Mouse (Mus musculus): Measurements from ENCODE around the gene Zdhhc17. TPM values are rescaled to one million over a fixed set of nuclear protein-coding genes. Genes with fewer than 3 reads are reported as not detected.
A peak's percentile ranks its signal among the peaks of the same experiment; 100 is the strongest.

Gene Zdhhc17
- polyA plus RNA-seq, 1 experiment, result 83.2 TPM

- TF ChIP-seq POLR2A (IDR thresholded peaks at IDR 0.05; ENCODE audit: extremely low read depth, insufficient read depth, low read length), result no peak
- TF ChIP-seq CTCF (IDR thresholded peaks at IDR 0.05; ENCODE audit: extremely low read depth, insufficient read depth, low read length), result no peak
- H3K4me1 ChIP-seq (ENCODE audit: control insufficient read depth, insufficient read depth, low read length), result peaks cover 2% of the 10 kb centered on the region; the same call in 1 of the 2 replicates
- H3K4me3 ChIP-seq (ENCODE audit: insufficient read depth, low read length), result peak overlapping the region; percentile 89
- H3K27ac ChIP-seq (ENCODE audit: insufficient read depth, low read length), result peak overlapping the region; percentile 98
These were observed 763 bp downstream of the Zdhhc17 start for GRCm38 (mm10) chr10:111009113-111009640.

DNA sequence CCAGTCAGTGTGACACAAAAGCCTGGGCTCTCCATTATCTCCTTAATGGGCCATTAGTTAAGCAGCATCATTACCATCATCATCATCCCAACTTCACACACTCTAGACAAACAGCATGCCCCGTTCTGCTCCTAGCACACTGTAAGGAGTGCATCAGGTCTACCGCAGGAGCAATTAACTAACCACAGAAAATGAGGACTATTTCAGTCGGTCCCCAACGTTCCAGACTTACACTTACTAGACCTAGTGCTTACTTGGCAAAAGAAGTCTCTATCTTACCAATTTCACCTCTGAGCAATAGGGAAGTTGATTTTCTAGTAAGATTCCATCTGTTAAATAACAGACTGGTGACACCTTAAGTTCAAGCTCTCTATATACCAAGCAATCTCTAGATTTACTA lies 2.3 kb downstream of the Zdhhc17 start:
- no peak for TF ChIP-seq POLR2A (IDR thresholded peaks at IDR 0.05; ENCODE audit: extremely low read depth, insufficient read depth, low read length)
- no peak for TF ChIP-seq CTCF (IDR thresholded peaks at IDR 0.05; ENCODE audit: extremely low read depth, insufficient read depth, low read length)
- Histone ChIP-seq H3K27ac (ENCODE audit: insufficient read depth, low read length) (no peak overlapping the region), H3K4me1 (ENCODE audit: control insufficient read depth, insufficient read depth, low read length) (peaks cover 2% of the 10 kb centered on the region; the same call in 1 of the 2 replicates), H3K4me3 (ENCODE audit: insufficient read depth, low read length) (no peak overlapping the region)

DNA sequence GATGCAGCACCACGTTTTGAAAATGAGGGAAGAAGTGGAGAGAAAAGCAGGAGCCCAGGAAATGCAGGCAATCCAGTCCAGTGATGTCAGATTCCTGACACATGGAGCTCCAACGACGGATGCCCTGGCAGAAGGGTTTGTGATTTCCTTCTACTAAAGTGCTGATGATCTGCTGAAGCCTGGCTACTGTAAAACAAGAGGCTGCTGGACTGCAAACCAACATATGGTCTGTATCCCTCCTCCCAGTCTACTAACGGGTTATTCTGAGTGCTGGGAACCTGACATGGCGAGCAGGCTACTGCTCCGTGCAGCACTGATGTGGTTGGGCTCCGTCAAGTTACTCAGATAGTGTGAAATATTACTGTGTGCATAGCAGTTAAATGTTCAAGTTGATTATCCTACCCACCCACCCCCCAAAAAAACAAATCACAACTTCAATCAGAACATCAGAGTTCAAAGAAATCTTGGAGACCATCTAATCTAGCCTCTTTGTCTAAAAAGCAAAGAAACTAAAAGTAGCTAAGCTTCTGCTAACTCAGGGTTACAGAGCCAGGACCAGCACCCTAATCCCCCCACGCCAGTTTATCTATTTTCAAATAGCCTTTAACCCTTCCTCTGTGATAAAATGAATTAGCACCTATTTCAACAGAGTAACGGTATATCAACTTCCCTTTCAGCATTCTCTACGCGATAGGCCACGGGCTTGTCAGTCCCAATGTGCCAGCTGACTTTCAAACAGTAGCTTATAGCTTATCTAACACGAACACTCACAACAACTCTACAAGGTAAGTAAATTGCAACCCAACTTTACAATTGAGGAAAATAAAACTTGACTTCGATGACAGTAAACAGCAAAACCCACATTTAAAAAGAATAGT lies 4.1 kb downstream of the Zdhhc17 start:
- H3K4me3 ChIP-seq (ENCODE audit: insufficient read depth, low read length), result no peak overlapping the region
- no peak overlapping the region for H3K27ac ChIP-seq (ENCODE audit: insufficient read depth, low read length)
- H3K4me1 ChIP-seq (ENCODE audit: control insufficient read depth, insufficient read depth, low read length), result peaks cover 2% of the 10 kb centered on the region; the same call in 1 of the 2 replicates
- TF ChIP-seq CTCF (IDR thresholded peaks at IDR 0.05; ENCODE audit: extremely low read depth, insufficient read depth, low read length) (no peak), POLR2A (IDR thresholded peaks at IDR 0.05; ENCODE audit: extremely low read depth, insufficient read depth, low read length) (no peak)

DNA sequence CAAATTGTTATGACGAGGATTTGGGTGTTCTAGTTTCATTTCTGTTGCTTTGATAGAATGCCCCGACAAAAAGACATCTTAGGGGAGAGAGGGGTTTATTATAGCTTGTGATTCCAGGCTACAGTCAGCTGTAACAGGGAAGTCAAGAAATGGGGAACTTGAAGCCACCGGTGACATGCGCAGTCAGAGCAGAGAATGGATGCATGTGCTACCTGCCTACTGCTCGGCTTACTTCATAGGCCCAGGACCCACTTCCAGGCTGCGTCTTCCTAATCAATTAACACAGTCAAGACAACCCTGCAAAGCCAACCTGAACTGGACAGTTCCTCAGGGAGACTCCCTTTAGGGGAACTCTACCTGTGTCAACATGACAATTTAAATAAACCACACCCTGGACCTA lies 5.7 kb downstream of the Zdhhc17 start:
- TF ChIP-seq POLR2A (IDR thresholded peaks at IDR 0.05; ENCODE audit: extremely low read depth, insufficient read depth, low read length), result no peak
- TF ChIP-seq CTCF (IDR thresholded peaks at IDR 0.05; ENCODE audit: extremely low read depth, insufficient read depth, low read length), result no peak
- Histone ChIP-seq H3K4me3 (ENCODE audit: insufficient read depth, low read length) (no peak overlapping the region), H3K4me1 (ENCODE audit: control insufficient read depth, insufficient read depth, low read length) (peaks cover 2% of the 10 kb centered on the region; the same call in 1 of the 2 replicates), H3K27ac (ENCODE audit: insufficient read depth, low read length) (no peak overlapping the region)

DNA sequence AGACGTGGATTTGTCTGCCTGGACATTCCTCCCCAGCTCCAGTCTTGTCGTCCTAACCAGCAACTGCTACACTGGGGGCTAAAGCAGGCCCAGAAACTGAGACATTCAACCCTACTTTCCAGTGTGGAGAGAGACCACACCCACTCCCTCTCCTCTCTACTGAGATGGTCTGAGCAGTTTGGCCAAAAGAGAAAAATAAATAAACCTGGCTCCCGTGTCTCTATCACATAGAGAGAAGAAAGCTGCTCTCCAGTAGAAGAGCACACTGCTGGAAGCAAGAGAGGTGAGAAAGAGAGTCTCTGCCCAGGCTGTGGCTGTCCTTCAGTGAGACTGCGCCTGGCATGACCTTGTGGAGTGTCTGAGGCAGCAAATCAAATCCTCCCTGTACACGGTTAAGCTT lies 10.7 kb downstream of the Zdhhc17 start:
- TF ChIP-seq CTCF (IDR thresholded peaks at IDR 0.05; ENCODE audit: extremely low read depth, insufficient read depth, low read length) (no peak), POLR2A (IDR thresholded peaks at IDR 0.05; ENCODE audit: extremely low read depth, insufficient read depth, low read length) (no peak)
- Histone ChIP-seq H3K4me1 (ENCODE audit: control insufficient read depth, insufficient read depth, low read length) (0 out of 2 replicates have a peak, but pooled peaks cover 1% of the 10 kb centered on the region), H3K4me3 (ENCODE audit: insufficient read depth, low read length) (no peak overlapping the region), H3K27ac (ENCODE audit: insufficient read depth, low read length) (no peak overlapping the region)

- no peak overlapping the region for H3K4me3 ChIP-seq (ENCODE audit: insufficient read depth, low read length)
- no peak overlapping the region for H3K27ac ChIP-seq (ENCODE audit: insufficient read depth, low read length)
- TF ChIP-seq CTCF (IDR thresholded peaks at IDR 0.05; ENCODE audit: extremely low read depth, insufficient read depth, low read length), result no peak
- no peak for TF ChIP-seq POLR2A (IDR thresholded peaks at IDR 0.05; ENCODE audit: extremely low read depth, insufficient read depth, low read length)
- peaks cover 6% of the 10 kb centered on the region for H3K4me1 ChIP-seq (ENCODE audit: control insufficient read depth, insufficient read depth, low read length)
These were observed 12.8 kb downstream of the Zdhhc17 start for GRCm38 (mm10) chr10:110997180-110997579.

DNA sequence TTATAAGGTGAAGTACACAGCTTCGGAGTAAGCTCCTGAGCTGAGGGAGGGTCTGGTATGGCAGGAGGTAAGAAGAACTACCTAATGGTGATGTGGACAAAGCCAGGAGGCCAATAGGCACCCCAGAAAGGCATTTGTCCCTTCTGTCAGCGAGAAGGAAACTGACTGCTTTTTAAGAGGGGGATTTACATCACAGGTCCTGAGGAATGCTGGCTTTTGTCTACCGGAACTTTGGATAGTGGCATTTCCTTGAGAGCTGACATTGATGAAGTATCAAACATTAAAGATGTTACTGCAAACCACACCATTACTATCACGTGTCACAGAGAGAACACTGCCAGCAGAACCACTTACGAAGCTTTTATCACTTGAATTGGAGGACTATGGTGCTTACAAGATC lies 15.2 kb downstream of the Zdhhc17 start:
- H3K27ac ChIP-seq (ENCODE audit: insufficient read depth, low read length), result no peak overlapping the region
- H3K4me3 ChIP-seq (ENCODE audit: insufficient read depth, low read length), result no peak overlapping the region
- peaks cover 13% of the 10 kb centered on the region for H3K4me1 ChIP-seq (ENCODE audit: control insufficient read depth, insufficient read depth, low read length)
- no peak for TF ChIP-seq POLR2A (IDR thresholded peaks at IDR 0.05; ENCODE audit: extremely low read depth, insufficient read depth, low read length)
- no peak for TF ChIP-seq CTCF (IDR thresholded peaks at IDR 0.05; ENCODE audit: extremely low read depth, insufficient read depth, low read length)

DNA sequence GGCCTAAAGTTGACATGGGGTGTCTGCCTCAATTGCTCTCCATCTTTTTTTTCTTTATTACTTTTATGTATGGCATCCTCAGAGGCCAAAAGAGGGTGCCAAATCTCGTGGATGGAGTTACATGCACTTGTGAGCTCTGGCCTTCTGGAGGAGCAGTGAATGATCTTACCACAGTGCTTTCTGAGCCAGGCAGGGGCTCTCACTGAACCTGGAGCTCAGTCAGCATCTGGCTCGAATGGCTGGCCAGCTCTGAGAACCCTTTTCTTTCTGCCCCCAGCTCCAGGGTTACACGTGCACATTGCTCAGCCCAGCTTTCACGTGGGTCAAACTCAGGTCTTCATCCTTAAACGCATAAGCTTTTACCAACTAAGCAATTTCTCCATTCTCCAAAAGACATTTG lies 16.7 kb downstream of the Zdhhc17 start:
- TF ChIP-seq POLR2A (IDR thresholded peaks at IDR 0.05; ENCODE audit: extremely low read depth, insufficient read depth, low read length) (no peak), CTCF (IDR thresholded peaks at IDR 0.05; ENCODE audit: extremely low read depth, insufficient read depth, low read length) (no peak)
- H3K27ac ChIP-seq (ENCODE audit: insufficient read depth, low read length), result no peak overlapping the region
- H3K4me1 ChIP-seq (ENCODE audit: control insufficient read depth, insufficient read depth, low read length), result peaks cover 13% of the 10 kb centered on the region
- H3K4me3 ChIP-seq (ENCODE audit: insufficient read depth, low read length), result no peak overlapping the region

GRCm38 (mm10) chr10:110992047-110992431 lies 17.9 kb downstream of the Zdhhc17 start:
- H3K4me1 ChIP-seq (ENCODE audit: control insufficient read depth, insufficient read depth, low read length), result peaks cover 11% of the 10 kb centered on the region
- TF ChIP-seq POLR2A (IDR thresholded peaks at IDR 0.05; ENCODE audit: extremely low read depth, insufficient read depth, low read length), result no peak
- TF ChIP-seq CTCF (IDR thresholded peaks at IDR 0.05; ENCODE audit: extremely low read depth, insufficient read depth, low read length), result no peak
- no peak overlapping the region for H3K27ac ChIP-seq (ENCODE audit: insufficient read depth, low read length)
- no peak overlapping the region for H3K4me3 ChIP-seq (ENCODE audit: insufficient read depth, low read length)
